Comparison of ENCODE assay signal across 8 mouse cellular contexts in genomic region chr19:47067924-47068611, GRCm38 (mm10). TPM values are rescaled to one million over a fixed set of nuclear protein-coding genes. Genes with fewer than 3 reads are reported as not detected.
DNase-seq lines count a peak whose midpoint lies in the region; ATAC-seq lines count a peak whose summit lies in the region.

No protein-coding gene starts in this region.

- no peaks in the 10 kb centered on the region for H3K27me3 ChIP-seq in lung, embryonic 16.5 days (ENCODE audit: control insufficient read depth, insufficient read depth, low read depth, low read length)

- peak overlapping the region; percentile 98 for H3K4me3 ChIP-seq in lung, embryonic 16.5 days (ENCODE audit: low read length)

- peak overlapping the region; percentile 92 for H3K9ac ChIP-seq in lung, embryonic 16.5 days (ENCODE audit: low read length)

- peaks cover 12% of the 10 kb centered on the region for H3K36me3 ChIP-seq in lung, embryonic 16.5 days (ENCODE audit: control insufficient read depth, insufficient read depth, low read length)

- peak; percentile 90 for DNase-seq in MEL-GATA-1-ER (ENCODE audit: extremely low read depth, low read depth)
- DNase-seq in cerebellum, adult 8-10 months, result peak; percentile 69
- DNase-seq in forelimb bud, embryonic 11.5 days (ENCODE audit: low read depth, low spot score), result peak; percentile 76
- DNase-seq in layer of hippocampus, adult 9-11 months, result peak; percentile 84
- DNase-seq in ovary, adult 18-20 months (ENCODE audit: low spot score), result peak; percentile 78
- DNase-seq in thymus, postnatal 0 days (ENCODE audit: low spot score), result peak; percentile 91

- H3K9me3 ChIP-seq in lung, embryonic 16.5 days (ENCODE audit: control insufficient read depth, low read length), result no peaks in the 10 kb centered on the region

- peak; percentile 94 to 97 for ATAC-seq in hematopoietic stem cell, adult 5-6 weeks (replicated peaks in 1 of 2; ENCODE audit: insufficient read depth in 1 of 2, low FRiP score in 2 of 2, low TSS enrichment in 1 of 2, low read depth in 1 of 2, poor library complexity in 2 of 2, severe bottlenecking in 2 of 2)
- peak; percentile 96 for ATAC-seq in lung, embryonic 16.5 days (ENCODE audit: low read depth)

- H3K27ac ChIP-seq in lung, embryonic 16.5 days (ENCODE audit: low read length), result peak overlapping the region; percentile 89

- under 1% methylated on average over 55 of the region's 72 CpGs for WGBS in lung, embryonic 16.5 days

- H3K4me2 ChIP-seq in lung, embryonic 16.5 days (ENCODE audit: low read depth, low read length), result peak overlapping the region; percentile 75

- peaks cover 11% of the 10 kb centered on the region for H3K4me1 ChIP-seq in lung, embryonic 16.5 days (replicated peaks; ENCODE audit: control insufficient read depth, insufficient read depth, low read length)

RNA-seq across cellular contexts. Expression of gene Taf5, which starts 0.5 kb away (rescaled TPM):
- 19.2 and 20.9 TPM in 2 replicates for total RNA-seq in hematopoietic stem cell, adult 5-6 weeks (2017)
- 3.5 and 4.5 TPM in 2 replicates for polyA plus RNA-seq in lung, embryonic 16.5 days (2015; fragmentation: Nextera tagmentation; extraction: Ambion mirVana)
- 5.4 and 6.0 TPM in 2 replicates for polyA plus RNA-seq in thymus, postnatal 0 days (2015; fragmentation: Nextera tagmentation; extraction: Ambion mirVana)

RNA-seq across cellular contexts. Expression of gene Pcgf6, which starts 17.4 kb away (rescaled TPM):
- total RNA-seq in hematopoietic stem cell, adult 5-6 weeks (2017), result 19.8 and 20.0 TPM in 2 replicates
- polyA plus RNA-seq in lung, embryonic 16.5 days (2015; fragmentation: Nextera tagmentation; extraction: Ambion mirVana), result 13.0 and 14.4 TPM in 2 replicates
- polyA plus RNA-seq in thymus, postnatal 0 days (2015; fragmentation: Nextera tagmentation; extraction: Ambion mirVana), result 14.1 and 16.8 TPM in 2 replicates

RNA-seq across cellular contexts. Expression of gene Usmg5, which starts 22.4 kb away (rescaled TPM):
- 376 and 413 TPM in 2 replicates for total RNA-seq in hematopoietic stem cell, adult 5-6 weeks (2017)
- polyA plus RNA-seq in lung, embryonic 16.5 days (2015; fragmentation: Nextera tagmentation; extraction: Ambion mirVana), result 1,037 and 1,149 TPM in 2 replicates
- 1,758 and 1,903 TPM in 2 replicates for polyA plus RNA-seq in thymus, postnatal 0 days (2015; fragmentation: Nextera tagmentation; extraction: Ambion mirVana)

RNA-seq across cellular contexts. Expression of gene Pdcd11, which starts 22.5 kb away (rescaled TPM):
- total RNA-seq in hematopoietic stem cell, adult 5-6 weeks (2017), result 20.9 and 24.7 TPM in 2 replicates
- 8.0 and 8.1 TPM in 2 replicates for polyA plus RNA-seq in lung, embryonic 16.5 days (2015; fragmentation: Nextera tagmentation; extraction: Ambion mirVana)
- 8.2 and 9.1 TPM in 2 replicates for polyA plus RNA-seq in thymus, postnatal 0 days (2015; fragmentation: Nextera tagmentation; extraction: Ambion mirVana)

RNA-seq across cellular contexts. Expression of gene Nt5c2, which starts 53.1 kb away (rescaled TPM):
- total RNA-seq in hematopoietic stem cell, adult 5-6 weeks (2017), result 93.0 and 138 TPM in 2 replicates
- 87.7 and 92.2 TPM in 2 replicates for polyA plus RNA-seq in lung, embryonic 16.5 days (2015; fragmentation: Nextera tagmentation; extraction: Ambion mirVana)
- 104 and 120 TPM in 2 replicates for polyA plus RNA-seq in thymus, postnatal 0 days (2015; fragmentation: Nextera tagmentation; extraction: Ambion mirVana)

Comparison
In these comparisons a context has a peak if more than half of its experiments do, and no peak if none do; other contexts are left out.
1. Peak in every context shown above with its lines: DNase-seq, ATAC-seq, H3K4me3 ChIP-seq and H3K27ac ChIP-seq.